Mouse (Mus musculus) gastrocnemius, postnatal 4 days (tissue): ENCODE results near the gene Cnbp. TPM values are rescaled to one million over a fixed set of nuclear protein-coding genes. Genes with fewer than 3 reads are reported as not detected.

Source experiments
- DNase-seq, 2 experiments: peaks; one replicate each; pipeline ENCODE4 v3.0.0; 2021 to 2022; ENCODE audit warnings: low spot score in 2 of 2, mixed read lengths in 2 of 2
- long read RNA-seq, 2 experiments: library from polyadenylated mRNA; stranded (forward); transcript quantifications; one replicate each; pipeline ENCODE4 v2.0.0; 2021
- total RNA-seq, 2 experiments: library from RNA; stranded (reverse); gene quantifications; 2 replicates each; pipeline ENCODE4 v1.2.3; 2021

Gene Cnbp
- 100 to 1,000 TPM; 469 to 478 TPM for total RNA-seq
- long read RNA-seq, experiment 1, transcript Cnbp-208 (5 exons, 2,175 nt) = major isoform, 486 of 1,246 reads
- long read RNA-seq, experiment 1, transcript Cnbp-201 (5 exons, 2,178 nt) = minor isoform, 302 of 1,246 reads
- long read RNA-seq, experiment 1, transcript Cnbp-203 (5 exons, 1,661 nt) = minor isoform, 255 of 1,246 reads
- long read RNA-seq, experiment 1, transcript Cnbp-209 (5 exons, 1,614 nt) = minor isoform, 12 of 1,246 reads
- long read RNA-seq, experiment 1, partial matches to known transcripts = 11 of 1,246 reads
- long read RNA-seq, experiment 1, other reads (novel, unspliced or antisense) = 177 of 1,246 reads
- long read RNA-seq, experiment 2, transcript Cnbp-203 (5 exons, 1,661 nt) = minor isoform, 233 of 1,147 reads
- long read RNA-seq, experiment 2, transcript Cnbp-209 (5 exons, 1,614 nt) = minor isoform, 10 of 1,147 reads
- long read RNA-seq, experiment 2, transcript Cnbp-208 (5 exons, 2,175 nt) = major isoform, 456 of 1,147 reads
- long read RNA-seq, experiment 2, transcript Cnbp-201 (5 exons, 2,178 nt) = minor isoform, 276 of 1,147 reads
- long read RNA-seq, experiment 2, partial matches to known transcripts = 11 of 1,147 reads
- long read RNA-seq, experiment 2, other reads (novel, unspliced or antisense) = 147 of 1,147 reads

GRCm38 (mm10) chr6:87850900-87851614 is at the start of gene Cnbp:
Gene Cnbp, minus strand, starts transcription at chr6:87851106.
- DNase-seq = peak; percentile 97 to 99

- no peak for DNase-seq
These were observed 47.1 kb upstream of the Cnbp start for GRCm38 (mm10) chr6:87898028-87898427.

GRCm38 (mm10) chr6:87893931-87894330 is 43.0 kb upstream of the Cnbp start:
- DNase-seq = no peak

GRCm38 (mm10) chr6:87887594-87888233 is 36.8 kb upstream of the Cnbp start, which contains the start of gene Copg1:
Gene Copg1, plus strand, starts transcription at chr6:87887814.
- DNase-seq = peak; percentile 100

GRCm38 (mm10) chr6:87886721-87887120 is 35.8 kb upstream of the Cnbp start:
- no peak for DNase-seq

- DNase-seq = no peak
These were observed 31.9 kb upstream of the Cnbp start for GRCm38 (mm10) chr6:87882816-87883215.

- DNase-seq = no peak
These were observed 31.3 kb upstream of the Cnbp start for GRCm38 (mm10) chr6:87882221-87882620.

GRCm38 (mm10) chr6:87879628-87880027 is 28.7 kb upstream of the Cnbp start:
- DNase-seq = no peak

GRCm38 (mm10) chr6:87879010-87879409 is 28.1 kb upstream of the Cnbp start:
- no peak for DNase-seq

GRCm38 (mm10) chr6:87876068-87876643 is 25.2 kb upstream of the Cnbp start:
- DNase-seq = peak in 1 of 2 experiments; percentile 33

- no peak for DNase-seq
These were observed 24.7 kb upstream of the Cnbp start for GRCm38 (mm10) chr6:87875562-87875961.

- DNase-seq = peak in 1 of 2 experiments; percentile 71
These were observed 24.2 kb upstream of the Cnbp start for GRCm38 (mm10) chr6:87875083-87875482.

GRCm38 (mm10) chr6:87873963-87874362 is 23.1 kb upstream of the Cnbp start:
- DNase-seq = no peak

- peak in 1 of 2 experiments; percentile 33 for DNase-seq
These were observed 22.2 kb upstream of the Cnbp start for GRCm38 (mm10) chr6:87873104-87873503.

GRCm38 (mm10) chr6:87871240-87871639 is 20.3 kb upstream of the Cnbp start:
- DNase-seq = no peak

- no peak for DNase-seq
These were observed 19.5 kb upstream of the Cnbp start for GRCm38 (mm10) chr6:87870440-87870839.

- peak; percentile 79 to 86 for DNase-seq
These were observed 18.1 kb upstream of the Cnbp start for GRCm38 (mm10) chr6:87868871-87869506.

- DNase-seq = no peak
These were observed 16.4 kb upstream of the Cnbp start for GRCm38 (mm10) chr6:87867256-87867655.

GRCm38 (mm10) chr6:87866211-87866610 is 15.3 kb upstream of the Cnbp start:
- no peak for DNase-seq

- no peak for DNase-seq
These were observed 6.2 kb upstream of the Cnbp start for GRCm38 (mm10) chr6:87857071-87857470.
